Mouse (Mus musculus) CH12F3 (cell line): ENCODE data around the gene Pik3cb.

Experiments
- in situ Hi-C: fragments of 300-500 bp; cut with MboI; formaldehyde crosslinking; loops from 2 replicates; pipeline ENCODE4 v1.14.3; 2020; ENCODE audit warnings: low sequenced_read_pairs

Pik3cb gene

DNA sequence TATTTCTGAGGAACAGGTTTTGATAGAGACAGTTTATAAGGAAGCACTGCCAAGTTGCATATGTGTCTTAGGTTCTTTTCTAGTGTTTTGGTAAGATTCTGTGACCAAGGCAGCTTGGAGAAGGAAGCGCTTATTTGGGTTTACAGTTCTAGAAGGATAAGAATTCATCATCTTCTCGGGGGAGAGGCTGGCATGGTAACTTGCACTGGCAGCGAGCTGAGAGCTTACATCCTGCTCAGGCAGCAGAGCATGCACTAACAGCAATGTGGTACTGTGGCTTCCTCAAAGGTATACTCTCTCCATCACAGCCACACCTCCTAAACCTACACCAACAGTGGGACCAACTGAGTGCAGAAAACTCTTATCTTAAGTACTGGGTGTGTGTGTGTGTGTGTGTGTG lies 123.7 kb downstream of the Pik3cb start:
- in situ Hi-C loops: no loop called here

DNA sequence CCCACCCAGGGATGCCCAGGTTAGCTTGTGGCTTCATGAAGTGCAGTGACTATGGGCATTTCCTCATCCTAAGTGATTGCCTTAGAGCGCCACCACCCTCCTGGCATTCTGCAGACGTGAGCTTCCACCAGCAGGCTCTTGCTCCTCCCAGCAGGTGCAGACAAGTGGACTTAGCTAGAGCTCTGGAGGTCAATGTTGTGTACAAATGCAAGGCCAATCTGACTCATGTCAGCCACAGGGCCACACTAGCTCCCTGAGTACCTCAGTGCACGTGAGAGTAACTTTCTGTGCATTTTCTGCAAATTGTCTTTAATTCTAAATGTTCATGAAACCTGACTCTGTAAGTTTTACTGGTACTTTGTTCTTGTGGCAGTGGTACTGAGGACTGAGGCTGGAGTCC lies 124.1 kb downstream of the Pik3cb start:
- in situ Hi-C loops: no loop called here

DNA sequence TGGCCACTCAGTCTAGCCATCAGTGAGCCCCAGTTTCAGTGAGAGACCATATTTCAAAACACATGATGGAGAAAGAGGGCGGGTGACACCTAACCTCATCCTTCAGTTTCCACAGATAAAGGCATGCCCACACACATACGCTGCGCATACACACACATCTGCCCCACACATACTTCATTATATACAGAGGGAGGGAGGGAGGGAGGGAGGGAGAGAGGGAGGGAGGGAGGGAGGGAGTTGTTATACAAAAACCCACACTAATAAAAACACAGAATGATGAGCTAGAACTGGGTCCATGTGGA lies 130.6 kb downstream of the Pik3cb start:
- in situ Hi-C loops: no loop called here

DNA sequence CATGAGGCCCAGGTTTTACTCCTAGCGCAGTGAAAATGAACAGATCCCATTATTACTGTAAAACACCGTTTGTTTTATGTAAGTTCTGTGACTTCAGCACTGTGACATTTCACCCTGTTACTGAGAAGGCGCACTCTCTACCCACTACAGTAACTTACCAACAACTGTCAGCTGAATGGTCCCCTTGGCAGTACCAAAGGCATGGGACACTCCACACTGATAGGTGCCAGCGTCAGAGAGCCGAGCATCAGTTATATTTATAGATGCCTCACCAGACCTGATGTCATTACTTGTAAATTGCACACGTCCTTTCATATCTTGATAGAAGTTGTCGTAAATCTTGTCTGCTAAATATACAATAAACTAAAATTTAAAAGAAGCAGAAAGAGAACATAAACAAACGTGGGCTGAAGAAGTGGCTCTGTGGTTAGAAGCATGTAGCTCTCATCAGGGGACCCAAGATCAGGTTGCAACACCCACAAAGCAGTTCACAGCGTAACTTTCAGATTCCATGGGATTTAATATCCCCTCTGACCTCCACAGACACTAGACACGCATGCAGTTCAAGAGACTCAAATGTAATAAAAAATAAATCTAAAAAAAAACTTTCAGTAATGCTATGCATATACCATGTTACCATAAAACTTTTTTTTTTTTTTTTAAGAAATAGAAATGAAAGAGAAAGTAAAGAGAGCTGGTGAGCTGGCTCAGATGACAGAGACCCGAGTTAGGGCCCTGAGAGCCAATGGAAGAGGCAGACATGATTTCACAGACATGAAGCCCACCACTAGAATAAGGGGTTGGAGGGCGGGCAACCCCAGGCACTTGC lies 131.1 kb downstream of the Pik3cb start:
- in situ Hi-C loops: no loop called here

DNA sequence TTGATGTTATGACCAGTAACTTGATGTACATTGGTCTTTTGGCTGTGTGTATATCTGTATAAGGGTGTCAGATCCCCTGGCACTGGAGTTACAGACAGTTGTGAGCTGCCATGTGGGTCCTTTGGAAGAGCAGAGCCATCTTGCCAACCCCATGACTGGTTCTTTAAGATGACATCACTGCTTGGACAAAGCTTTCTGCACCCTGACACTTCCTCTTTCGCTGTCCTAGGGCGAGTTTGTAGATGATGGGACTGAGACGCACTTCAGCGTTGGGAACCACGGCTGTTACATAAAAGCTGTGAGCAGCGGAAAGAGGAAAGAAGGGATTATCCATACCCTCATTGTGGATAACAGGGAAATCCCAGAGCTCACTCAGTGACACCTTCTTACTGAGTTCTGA lies 139.1 kb downstream of the Pik3cb start:
- in situ Hi-C loops: no loop called here

DNA sequence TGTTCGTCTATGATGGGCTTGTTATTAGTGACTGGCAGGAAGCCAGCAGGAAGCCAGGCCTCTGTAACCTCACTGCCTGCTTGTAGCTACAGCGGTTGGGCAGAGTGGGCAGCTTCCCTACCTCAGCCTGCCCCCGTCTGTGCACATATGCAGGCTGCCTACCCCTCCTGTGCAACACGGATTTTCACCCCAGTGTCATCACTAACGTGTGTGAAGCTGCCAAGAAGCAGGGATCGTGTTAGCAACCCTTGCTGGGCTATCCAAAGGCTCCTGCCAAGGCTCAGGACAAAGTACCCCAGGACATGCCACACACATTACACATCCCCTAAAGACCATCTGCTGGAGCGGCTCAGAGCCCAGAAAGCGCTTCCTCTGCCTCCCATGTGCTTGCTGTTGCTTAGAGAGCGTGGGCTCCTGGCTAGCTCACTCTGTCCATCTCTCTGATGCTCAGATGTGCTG lies 140.5 kb downstream of the Pik3cb start:
- in situ Hi-C loops: no loop called here

DNA sequence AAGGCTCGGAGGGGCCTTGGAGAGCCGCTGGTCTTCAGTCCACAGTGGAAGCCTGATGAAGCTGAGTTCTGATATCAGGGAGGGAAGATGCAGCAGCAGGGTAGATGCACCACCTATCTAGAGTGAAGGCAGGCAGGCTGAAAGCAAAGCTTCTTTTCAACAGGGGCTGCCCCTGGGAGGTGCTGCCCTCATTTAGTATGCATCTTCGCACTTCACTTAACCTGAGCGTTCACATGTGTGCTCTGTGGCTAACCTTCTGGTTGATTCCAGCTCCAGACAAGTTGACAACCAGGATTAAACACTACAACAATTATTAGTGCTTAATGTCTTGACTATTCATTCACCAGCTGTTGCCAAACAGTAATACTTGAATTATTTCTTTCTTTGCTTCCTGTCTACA lies 146.3 kb downstream of the Pik3cb start:
- in situ Hi-C loops: no loop called here

DNA sequence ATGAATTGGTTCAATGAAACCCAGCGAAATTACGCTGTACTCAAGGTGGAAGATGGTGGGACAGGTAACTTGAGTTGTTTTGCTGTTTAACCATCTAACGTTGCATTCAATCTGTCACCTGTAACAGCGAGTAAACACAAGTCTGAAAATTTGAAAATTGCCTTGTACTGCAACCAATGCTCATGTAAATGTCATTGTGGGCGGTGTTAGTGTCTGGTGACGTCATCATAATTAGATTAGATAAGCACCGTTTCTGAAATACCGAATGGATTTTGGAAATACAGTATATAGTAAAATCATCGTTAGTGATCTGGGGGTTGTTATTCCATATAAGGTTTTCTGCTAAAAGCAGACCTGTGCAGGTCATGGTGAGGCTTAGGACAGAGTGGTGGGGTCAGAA lies 153.3 kb downstream of the Pik3cb start:
- in situ Hi-C loops: no loop called here
